Mouse (Mus musculus) A20 (cell line): ENCODE data around the gene Zmiz1.

Experiments used
- DNase-seq: peaks from one replicate; pipeline ENCODE4 v3.0.0-alpha.2; 2011; ENCODE audit warnings: low read depth, low spot score

Zmiz1 gene

GRCm38 (mm10) chr14:25686983-25687901 lies 228.3 kb downstream of the Zmiz1 start:
- DNase-seq: no peak

- no peak for DNase-seq
These were observed 234.4 kb downstream of the Zmiz1 start for GRCm38 (mm10) chr14:25693271-25693887.

- DNase-seq: peak; percentile 96
These were observed 235.0 kb downstream of the Zmiz1 start, which contains the start of gene Ppif for GRCm38 (mm10) chr14:25693888-25694568. TSS of gene Ppif (plus strand) at chr14:25694154.

- peak; percentile 61 for DNase-seq
These were observed 235.5 kb downstream of the Zmiz1 start for GRCm38 (mm10) chr14:25694569-25694897.

- no peak for DNase-seq
These were observed 236.1 kb downstream of the Zmiz1 start for GRCm38 (mm10) chr14:25695059-25695458.

GRCm38 (mm10) chr14:25696356-25696755 lies 237.4 kb downstream of the Zmiz1 start:
- no peak for DNase-seq

- peak; percentile 50 for DNase-seq
These were observed 243.0 kb downstream of the Zmiz1 start for GRCm38 (mm10) chr14:25701986-25702385.

- peak; percentile 47 for DNase-seq
These were observed 248.8 kb downstream of the Zmiz1 start for GRCm38 (mm10) chr14:25707691-25708181.

GRCm38 (mm10) chr14:25708451-25708850 lies 249.5 kb downstream of the Zmiz1 start:
- DNase-seq: no peak

- no peak for DNase-seq
These were observed 249.9 kb downstream of the Zmiz1 start for GRCm38 (mm10) chr14:25708917-25709316.

GRCm38 (mm10) chr14:25710073-25710472 lies 251.1 kb downstream of the Zmiz1 start:
- no peak for DNase-seq

GRCm38 (mm10) chr14:25710681-25711080 lies 251.7 kb downstream of the Zmiz1 start:
- DNase-seq: no peak

GRCm38 (mm10) chr14:25711177-25711576 lies 252.2 kb downstream of the Zmiz1 start:
- DNase-seq: no peak

GRCm38 (mm10) chr14:25711602-25712001 lies 252.6 kb downstream of the Zmiz1 start:
- no peak for DNase-seq

GRCm38 (mm10) chr14:25713443-25713842 lies 254.5 kb downstream of the Zmiz1 start:
- no peak for DNase-seq
